Mouse (Mus musculus): ENCODE results near the gene Klrg2.

DNA sequence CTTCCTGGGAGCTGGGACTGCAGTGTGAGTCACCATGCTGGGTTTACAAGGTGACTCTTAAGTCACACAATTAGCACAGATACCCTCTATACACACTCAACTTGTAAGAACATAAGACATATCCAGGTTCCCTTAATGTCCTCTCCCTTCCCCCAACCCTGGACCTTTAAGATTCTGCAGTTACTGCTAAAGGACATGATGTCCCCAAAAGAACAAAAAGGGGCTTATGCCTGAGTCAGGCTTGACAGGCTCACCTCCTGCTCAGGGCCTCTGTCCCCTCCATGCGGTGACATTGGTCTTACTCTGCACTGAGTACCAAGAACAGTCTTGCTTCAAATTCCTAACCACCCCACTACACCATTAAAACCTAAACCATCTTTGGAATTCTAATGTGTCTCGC is 4.2 kb downstream of the Klrg2 start:
- TF ChIP-seq POLR2A (IDR thresholded peaks at IDR 0.05; ENCODE audit: borderline replicate concordance, extremely low read depth, insufficient read depth, insufficient read length, poor library complexity, severe bottlenecking): no peak
- TF ChIP-seq CTCF (IDR thresholded peaks at IDR 0.05; ENCODE audit: borderline replicate concordance, extremely low read depth, insufficient read depth, insufficient read length): no peak

All from brain, embryonic 14.5 days (tissue).